11 mouse cellular contexts compared by ENCODE assay signal in the genomic region with DNA sequence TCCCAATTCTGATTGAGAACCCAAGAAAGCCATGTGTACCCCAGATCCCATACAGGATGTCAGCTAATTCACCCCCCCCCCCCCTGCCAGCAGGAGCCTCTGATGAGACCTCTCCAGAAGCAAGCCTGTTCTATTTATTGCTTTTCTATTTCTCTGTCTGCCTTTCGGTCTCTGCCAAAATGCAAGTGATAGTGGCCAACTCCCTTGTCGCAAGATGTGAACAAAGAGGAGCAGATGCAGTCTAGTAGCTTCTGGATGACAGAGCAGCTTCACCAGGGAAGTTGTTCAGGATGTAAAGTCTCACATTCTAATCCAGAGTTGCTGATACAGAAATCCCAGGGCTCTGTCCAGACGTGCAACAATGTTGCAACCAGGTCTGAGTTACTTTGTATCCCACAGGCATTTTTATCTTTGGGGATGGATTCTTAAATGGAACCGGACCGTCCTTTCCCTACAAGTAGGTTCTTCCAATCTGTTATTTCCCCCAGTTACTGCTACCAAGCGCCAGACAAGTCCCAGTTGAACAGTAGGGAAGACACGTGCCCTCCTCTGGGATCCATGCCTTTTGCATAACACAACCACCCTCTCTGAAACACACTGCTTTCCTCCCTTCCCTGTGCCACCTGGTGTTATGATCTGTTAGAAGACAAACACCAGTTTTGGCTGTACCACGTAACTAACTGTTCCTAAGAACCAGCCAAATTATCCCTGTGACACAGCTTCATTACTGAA.
DNase-seq lines count a peak whose midpoint lies in the region; ATAC-seq lines count a peak whose summit lies in the region.
"Had no signal": no experiment of that assay in that cellular context is flagged by ENCODE, and none has a peak within 500 bp of the region (broad histone marks: within the 10 kb centered on the region; RNA-seq: fewer than 3 reads in every experiment).

No protein-coding gene starts in this region.

- no peaks in the 10 kb centered on the region for H3K27me3 ChIP-seq in forebrain, embryonic 13.5 days
- peaks cover 5% of the 10 kb centered on the region; the same call in 1 of the 2 replicates for H3K27me3 ChIP-seq in forebrain, embryonic 10.5 days (ENCODE audit: poor library complexity, severe bottlenecking)
- H3K27me3 ChIP-seq: hindbrain, embryonic 15.5 days had no signal

- no peak for DNase-seq in forebrain, embryonic 10.5 days (ENCODE audit: extremely low spot score, low spot score)
- DNase-seq in right cerebral cortex, adult 18-20 months: peak; percentile 74
- no peak for DNase-seq in right cerebral cortex, postnatal 4 days
- DNase-seq in left cerebral cortex, adult 9 months (ENCODE audit: low spot score in 2 of 2): peak; percentile 52 to 79
- DNase-seq in adrenal gland, postnatal 25 days: no peak
- DNase-seq: adrenal gland, adult 2 months; cerebellum, postnatal 25 days had no signal

- WGBS in forebrain, embryonic 13.5 days: 80% methylated on average over 8 of the region's 8 CpGs
- 80% methylated on average over 8 of the region's 8 CpGs for WGBS in forebrain, embryonic 10.5 days

- H3K4me3 ChIP-seq in forebrain, embryonic 13.5 days: no peak overlapping the region
- no peak overlapping the region for H3K4me3 ChIP-seq in forebrain, embryonic 10.5 days
- H3K4me3 ChIP-seq: hindbrain, embryonic 15.5 days had no signal

- no peaks in the 10 kb centered on the region for H3K9me3 ChIP-seq in forebrain, embryonic 13.5 days (replicated peaks)
- no peaks in the 10 kb centered on the region for H3K9me3 ChIP-seq in forebrain, embryonic 10.5 days
- H3K9me3 ChIP-seq: hindbrain, embryonic 15.5 days had no signal

- no peaks in the 10 kb centered on the region for H3K36me3 ChIP-seq in forebrain, embryonic 13.5 days (ENCODE audit: poor library complexity, severe bottlenecking)
- no peaks in the 10 kb centered on the region for H3K36me3 ChIP-seq in forebrain, embryonic 10.5 days (replicated peaks)
- H3K36me3 ChIP-seq: hindbrain, embryonic 15.5 days had no signal

- no peak overlapping the region for H3K9ac ChIP-seq in forebrain, embryonic 13.5 days
- H3K9ac ChIP-seq: hindbrain, embryonic 15.5 days had no signal

- H3K27ac ChIP-seq in forebrain, embryonic 13.5 days: peak overlapping the region; percentile 19; the same call in 1 of the 2 replicates
- no peak overlapping the region for H3K27ac ChIP-seq in forebrain, embryonic 10.5 days
- H3K27ac ChIP-seq: hindbrain, embryonic 15.5 days had no signal

- peaks cover 11% of the 10 kb centered on the region for H3K4me1 ChIP-seq in forebrain, embryonic 13.5 days
- peaks cover 11% of the 10 kb centered on the region for H3K4me1 ChIP-seq in forebrain, embryonic 10.5 days
- H3K4me1 ChIP-seq: hindbrain, embryonic 15.5 days had no signal

- H3K4me2 ChIP-seq in forebrain, embryonic 13.5 days: no peak overlapping the region
- H3K4me2 ChIP-seq: hindbrain, embryonic 15.5 days had no signal

- ATAC-seq in forebrain, embryonic 13.5 days: peak; percentile 43; the same call in 1 of the 2 replicates
- no peak for ATAC-seq in megakaryocyte progenitor cell, adult 5-6 weeks (replicated peaks; ENCODE audit: poor library complexity)
- no peak for ATAC-seq in erythroblast, adult 5-6 weeks (replicated peaks; ENCODE audit: low FRiP score, poor library complexity, severe bottlenecking)

Comparison
In these comparisons a context has a peak if more than half of its experiments do, and no peak if none do; other contexts are left out.
1. DNase-seq: peak in right cerebral cortex, adult 18-20 months (single experiment) and left cerebral cortex, adult 9 months (2 of 2); none in forebrain, embryonic 10.5 days (single experiment), right cerebral cortex, postnatal 4 days (single experiment) and adrenal gland, postnatal 25 days (single experiment).